Mouse (Mus musculus): ENCODE measurements around the gene Gm6676. TPM values are rescaled to one million over a fixed set of nuclear protein-coding genes. Genes with fewer than 3 reads are reported as not detected.
"Not testable (repeated sequence)": the region's sequence is repeated elsewhere in the genome, so short reads cannot be mapped to it uniquely, and the experiment has no call there.

Gm6676 gene
- not detected for total RNA-seq (2021)

- DNase-seq = not testable (repeated sequence)
Observed at GRCm38 (mm10) chr14:7125312-7125711, at the start of gene Gm6676. Gene Gm6676 (minus strand): TSS chr14:7125412.

- DNase-seq = peak; percentile 4
Observed at GRCm38 (mm10) chr14:7174483-7174971, 49.3 kb upstream of the Gm6676 start, which contains the start of gene Gm3512. Gene Gm3512 (minus strand): TSS chr14:7174533.

DNA sequence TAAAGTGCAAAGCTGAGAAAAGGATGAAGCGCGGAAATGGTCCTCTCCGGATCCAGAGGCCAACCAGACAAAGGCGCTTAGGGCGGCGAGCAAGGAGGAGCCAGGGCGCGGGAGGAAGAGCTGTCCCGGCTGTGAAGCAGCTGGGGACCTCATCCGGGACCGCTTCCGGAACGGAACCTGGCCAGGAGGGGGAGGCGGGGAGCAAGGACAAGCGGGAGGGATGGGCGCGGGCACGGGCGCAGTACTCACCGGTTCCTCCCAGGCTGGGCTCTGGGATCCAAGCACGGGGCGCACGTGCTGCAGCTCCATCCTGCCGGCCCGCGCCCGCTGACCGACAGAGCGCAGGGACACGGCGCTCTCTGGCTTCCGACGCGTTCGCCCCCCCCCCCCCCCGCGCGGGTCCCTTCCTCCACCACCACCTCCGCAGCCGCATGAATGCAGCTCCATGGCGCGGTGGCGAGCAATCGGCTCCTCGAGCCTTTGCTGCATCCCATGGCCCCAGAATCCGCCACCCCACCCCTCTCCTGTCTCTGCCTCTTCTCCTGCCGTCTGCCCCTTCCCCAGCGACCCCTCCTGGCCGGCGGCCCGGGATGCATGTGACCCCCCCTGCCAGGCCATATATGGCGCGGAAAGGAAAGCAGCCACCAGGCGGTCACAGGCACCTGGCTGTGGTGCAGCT, 19.9 kb downstream of the Gm6676 start:
- DNase-seq = peak; percentile 4

DNA sequence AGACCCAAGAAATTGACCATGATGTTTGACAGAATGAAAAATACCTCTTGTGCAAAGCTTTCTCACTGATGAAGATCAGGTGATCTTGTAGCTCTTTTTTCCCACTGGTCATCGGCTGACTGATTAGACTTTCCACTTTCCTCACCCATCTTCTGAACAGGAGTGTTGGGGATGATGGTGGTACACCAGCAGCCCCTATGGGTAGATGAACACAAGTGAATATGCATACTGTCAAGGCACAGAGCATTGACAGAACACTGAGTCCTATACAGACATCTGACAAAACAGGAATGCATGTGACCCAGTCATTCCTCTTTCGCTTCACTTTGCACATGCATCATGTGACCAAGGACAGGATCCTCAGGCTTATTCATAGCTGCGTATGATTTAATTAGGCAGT, 24.7 kb downstream of the Gm6676 start, which contains the start of gene Gm3696:
Gene Gm3696 (minus strand): TSS at position 101 of the 400 bp plus-strand sequence.
- not testable (repeated sequence) for DNase-seq

Other genes starting within 250 kb of the Gm6676 start
- gene Gm3667, start 235.4 kb downstream of the Gm6676 start, total RNA-seq (2021) = under 1 TPM; 0.43 to 0.59 TPM
- gene Gm6356, start 151.6 kb downstream of the Gm6676 start, total RNA-seq (2021) = not detected
- under 1 TPM; 0.17 to 0.63 TPM for gene Gm10406, start 98.0 kb downstream of the Gm6676 start, total RNA-seq (2021)
- not detected for gene Gm3685, start 80.4 kb downstream of the Gm6676 start, total RNA-seq (2021)
- gene Gm3696, start 24.8 kb downstream of the Gm6676 start, total RNA-seq (2021) = 1 to 10 TPM in 1 of 2 experiments, under 1 TPM in 1; 0.23 to 1.5 TPM
- under 1 TPM; 0.34 to 0.43 TPM for gene Gm3512, start 49.1 kb upstream of the Gm6676 start, total RNA-seq (2021)
- not detected for gene Gm16434, start 69.1 kb upstream of the Gm6676 start, total RNA-seq (2021)
- not detected for gene Gm3727, start 139.3 kb upstream of the Gm6676 start, total RNA-seq (2021)
- under 1 TPM; 0.52 to 0.54 TPM for gene Gm3739, start 189.6 kb upstream of the Gm6676 start, total RNA-seq (2021)
- gene Gm5797, start 207.0 kb upstream of the Gm6676 start, total RNA-seq (2021) = not detected
- not detected for gene Gm8374, start 239.7 kb upstream of the Gm6676 start, total RNA-seq (2021)